Mouse (Mus musculus): Measurements from ENCODE around the gene Rassf10. TPM values are rescaled to one million over a fixed set of nuclear protein-coding genes. Genes with fewer than 3 reads are reported as not detected.

The Rassf10 gene
- polyA plus RNA-seq, 1 experiment from 2014 or later = 0.51 TPM

DNA sequence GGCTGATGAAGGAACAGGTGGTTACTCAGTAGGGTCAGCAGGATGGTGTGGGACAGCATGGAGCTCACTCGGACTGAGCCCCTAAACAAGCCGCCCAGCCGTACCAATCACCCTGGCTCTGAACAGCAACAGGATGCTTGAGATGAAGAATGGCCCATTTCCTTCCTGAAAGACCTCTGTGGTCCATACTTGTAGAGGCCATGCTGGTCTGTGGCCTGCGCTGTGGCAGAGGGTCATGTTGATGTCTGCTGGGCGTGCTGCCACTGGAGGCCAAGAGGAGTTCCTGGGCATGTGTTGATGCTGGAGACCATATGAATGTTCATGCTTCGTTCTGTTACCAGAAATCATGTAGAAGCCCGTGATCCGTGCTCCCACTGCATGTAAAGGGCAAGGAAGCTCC is 16.7 kb upstream of the Rassf10 start:
- DNase-seq (ENCODE audit: low spot score) = no peak
- H3K36me3 ChIP-seq = no peaks in the 10 kb centered on the region
- peaks cover 6% of the 10 kb centered on the region; the same call in 1 of the 2 replicates for H3K4me1 ChIP-seq (replicated peaks)
- H3K27ac ChIP-seq = no peak overlapping the region
- H3K27me3 ChIP-seq (ENCODE audit: insufficient read depth, poor library complexity, severe bottlenecking) = no peaks in the 10 kb centered on the region
- no peak overlapping the region for H3K4me3 ChIP-seq
- no peaks in the 10 kb centered on the region for H3K9me3 ChIP-seq
- 94% methylated on average over 8 of the region's 8 CpGs for WGBS

DNA sequence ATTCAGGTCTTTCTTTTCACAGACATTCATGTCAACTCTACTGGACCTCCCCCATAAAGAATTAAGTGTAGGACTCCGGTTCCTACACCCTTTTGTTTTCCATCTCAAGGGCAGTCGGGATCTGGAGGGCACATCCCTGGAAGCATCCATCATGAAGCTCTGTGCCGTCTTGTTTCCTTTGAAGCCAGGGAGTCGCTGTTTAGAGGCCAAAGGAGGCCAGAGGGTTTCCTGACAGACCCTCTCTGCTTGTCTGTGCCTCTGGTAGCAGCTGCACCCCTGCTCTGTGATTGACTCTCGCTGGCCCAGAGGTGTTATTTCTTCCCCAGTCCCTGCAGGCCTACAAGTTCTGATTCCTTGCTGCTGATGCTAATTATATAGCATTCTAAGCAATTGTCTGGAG is 14.8 kb upstream of the Rassf10 start:
- H3K36me3 ChIP-seq = no peaks in the 10 kb centered on the region

GRCm38 (mm10) chr7:112942567-112942966 is 11.2 kb upstream of the Rassf10 start:
- H3K27me3 ChIP-seq (ENCODE audit: insufficient read depth, poor library complexity, severe bottlenecking) = no peaks in the 10 kb centered on the region
- no peaks in the 10 kb centered on the region for H3K9me3 ChIP-seq
- 80% methylated on average over 5 of the region's 5 CpGs for whole genome bisulfite sequencing
- peaks cover 6% of the 10 kb centered on the region; the same call in 1 of the 2 replicates for H3K4me1 ChIP-seq (replicated peaks)
- DNase-seq (ENCODE audit: low spot score) = no peak
- no peak overlapping the region for H3K4me3 ChIP-seq
- no peaks in the 10 kb centered on the region for H3K36me3 ChIP-seq
- H3K27ac ChIP-seq = no peak overlapping the region

More for the DNA sequence above, 14.8 kb upstream of the Rassf10 start:
- peaks cover 6% of the 10 kb centered on the region; the same call in 1 of the 2 replicates for H3K4me1 ChIP-seq (replicated peaks)
- H3K4me3 ChIP-seq = no peak overlapping the region
- H3K9me3 ChIP-seq = no peaks in the 10 kb centered on the region
- no peaks in the 10 kb centered on the region for H3K27me3 ChIP-seq (ENCODE audit: insufficient read depth, poor library complexity, severe bottlenecking)
- WGBS = 37% methylated on average over 5 of the region's 5 CpGs
- DNase-seq (ENCODE audit: low spot score) = no peak
- H3K27ac ChIP-seq = no peak overlapping the region

GRCm38 (mm10) chr7:112943056-112943455 is 10.7 kb upstream of the Rassf10 start:
- Histone ChIP-seq H3K27ac (no peak overlapping the region), H3K4me1 (replicated peaks) (peaks cover 6% of the 10 kb centered on the region; the same call in 1 of the 2 replicates), H3K9me3 (no peaks in the 10 kb centered on the region), H3K36me3 (no peaks in the 10 kb centered on the region), H3K4me3 (no peak overlapping the region), H3K27me3 (ENCODE audit: insufficient read depth, poor library complexity, severe bottlenecking) (no peaks in the 10 kb centered on the region)
- DNase-seq (ENCODE audit: low spot score) = no peak
- 85% methylated on average over 1 of the region's 1 CpGs for WGBS

DNA sequence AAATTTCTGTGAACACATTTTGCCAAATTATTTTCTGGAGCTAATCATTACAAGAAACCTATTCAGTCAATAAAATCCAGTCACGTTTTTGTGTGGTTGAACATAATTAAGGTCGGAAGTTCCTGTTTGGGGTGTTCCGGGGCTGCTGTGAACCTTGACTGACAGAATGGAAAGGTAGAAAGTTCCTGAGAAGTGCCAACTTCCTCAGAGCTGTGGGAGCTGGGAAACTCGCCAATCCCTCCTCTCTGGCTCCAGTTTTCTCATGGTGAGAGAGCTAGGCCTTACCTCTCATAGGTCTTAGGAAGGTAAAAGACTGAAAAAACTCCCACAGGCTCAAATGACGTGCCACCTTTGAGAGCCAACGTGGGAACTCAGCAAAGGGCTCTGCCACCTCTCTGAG is 7.1 kb upstream of the Rassf10 start:
- no peaks in the 10 kb centered on the region for H3K27me3 ChIP-seq (ENCODE audit: insufficient read depth, poor library complexity, severe bottlenecking)
- WGBS = 71% methylated on average over 6 of the region's 6 CpGs
- peaks cover 6% of the 10 kb centered on the region; the same call in 1 of the 2 replicates for H3K4me1 ChIP-seq (replicated peaks)
- no peaks in the 10 kb centered on the region for H3K9me3 ChIP-seq
- H3K27ac ChIP-seq = no peak overlapping the region
- DNase-seq (ENCODE audit: low spot score) = no peak
- H3K36me3 ChIP-seq = no peaks in the 10 kb centered on the region
- no peak overlapping the region for H3K4me3 ChIP-seq

DNA sequence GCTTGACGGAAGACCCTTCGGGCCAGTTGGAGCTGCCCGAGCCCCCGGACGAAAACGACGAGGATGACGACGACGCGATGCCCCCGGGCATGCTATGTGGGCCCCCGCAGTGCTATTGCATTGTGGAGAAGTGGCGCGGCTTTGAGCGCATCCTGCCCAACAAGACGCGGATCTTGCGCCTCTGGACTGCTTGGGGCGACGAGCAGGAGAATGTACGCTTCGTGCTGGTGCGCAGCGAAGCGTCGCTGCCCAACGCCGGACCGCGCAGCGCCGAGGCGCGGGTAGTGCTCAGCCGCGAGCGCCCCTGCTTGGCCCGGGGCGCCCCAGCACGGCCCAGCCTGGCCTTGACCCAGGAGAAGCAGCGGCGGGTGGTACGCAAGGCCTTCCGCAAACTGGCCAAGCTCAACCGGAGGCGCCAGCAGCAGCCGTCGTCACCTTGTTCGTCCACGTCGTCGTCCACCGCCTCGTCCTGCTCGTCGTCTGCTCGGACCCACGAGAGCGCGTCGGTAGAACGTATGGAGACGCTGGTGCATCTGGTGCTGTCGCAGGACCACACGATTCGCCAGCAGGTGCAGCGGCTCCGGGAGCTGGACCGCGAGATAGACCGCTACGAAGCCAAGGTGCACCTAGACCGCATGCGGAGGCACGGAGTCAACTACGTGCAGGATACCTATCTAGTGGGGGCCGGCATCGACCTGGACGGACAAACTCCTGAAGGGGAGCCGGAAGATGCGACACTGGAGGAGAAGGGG is 765 bp downstream of the Rassf10 start:
- H3K4me3 ChIP-seq = peak overlapping the region; percentile 56
- H3K9me3 ChIP-seq = no peaks in the 10 kb centered on the region
- H3K27me3 ChIP-seq (ENCODE audit: insufficient read depth, poor library complexity, severe bottlenecking) = peaks cover 59% of the 10 kb centered on the region
- H3K4me1 ChIP-seq (replicated peaks) = peaks cover 35% of the 10 kb centered on the region
- WGBS = under 1% methylated on average over 82 of the region's 82 CpGs
- H3K36me3 ChIP-seq = no peaks in the 10 kb centered on the region
- peak overlapping the region; percentile 62 for H3K27ac ChIP-seq
- peak; percentile 55 for DNase-seq (ENCODE audit: low spot score)

GRCm38 (mm10) chr7:112955103-112955827 is 1.5 kb downstream of the Rassf10 start:
- Histone ChIP-seq H3K27me3 (ENCODE audit: insufficient read depth, poor library complexity, severe bottlenecking) (peaks cover 59% of the 10 kb centered on the region), H3K4me3 (peak overlapping the region; percentile 56), H3K4me1 (replicated peaks) (peaks cover 35% of the 10 kb centered on the region), H3K9me3 (no peaks in the 10 kb centered on the region), H3K36me3 (no peaks in the 10 kb centered on the region), H3K27ac (no peak overlapping the region; the same call in 1 of the 2 replicates)
- WGBS = 2% methylated on average over 40 of the region's 40 CpGs
- peak; percentile 58 for DNase-seq (ENCODE audit: low spot score)

- H3K4me3 ChIP-seq = no peak overlapping the region
- H3K36me3 ChIP-seq = no peaks in the 10 kb centered on the region
- WGBS = 42% methylated on average over 3 of the region's 3 CpGs
- peaks cover 35% of the 10 kb centered on the region for H3K4me1 ChIP-seq (replicated peaks)
- no peaks in the 10 kb centered on the region for H3K9me3 ChIP-seq
- no peak overlapping the region for H3K27ac ChIP-seq
- DNase-seq (ENCODE audit: low spot score) = no peak
- H3K27me3 ChIP-seq (ENCODE audit: insufficient read depth, poor library complexity, severe bottlenecking) = peaks cover 59% of the 10 kb centered on the region
Observed at GRCm38 (mm10) chr7:112955955-112956354, 2.2 kb downstream of the Rassf10 start.

- 61% methylated on average over 7 of the region's 7 CpGs for WGBS
- peaks cover 35% of the 10 kb centered on the region for H3K4me1 ChIP-seq (replicated peaks)
- H3K4me3 ChIP-seq = no peak overlapping the region
- no peaks in the 10 kb centered on the region for H3K36me3 ChIP-seq
- H3K27ac ChIP-seq = no peak overlapping the region
- H3K9me3 ChIP-seq = no peaks in the 10 kb centered on the region
- peaks cover 59% of the 10 kb centered on the region for H3K27me3 ChIP-seq (ENCODE audit: insufficient read depth, poor library complexity, severe bottlenecking)
- no peak for DNase-seq (ENCODE audit: low spot score)
Observed at GRCm38 (mm10) chr7:112956961-112957360, 3.2 kb downstream of the Rassf10 start.

DNA sequence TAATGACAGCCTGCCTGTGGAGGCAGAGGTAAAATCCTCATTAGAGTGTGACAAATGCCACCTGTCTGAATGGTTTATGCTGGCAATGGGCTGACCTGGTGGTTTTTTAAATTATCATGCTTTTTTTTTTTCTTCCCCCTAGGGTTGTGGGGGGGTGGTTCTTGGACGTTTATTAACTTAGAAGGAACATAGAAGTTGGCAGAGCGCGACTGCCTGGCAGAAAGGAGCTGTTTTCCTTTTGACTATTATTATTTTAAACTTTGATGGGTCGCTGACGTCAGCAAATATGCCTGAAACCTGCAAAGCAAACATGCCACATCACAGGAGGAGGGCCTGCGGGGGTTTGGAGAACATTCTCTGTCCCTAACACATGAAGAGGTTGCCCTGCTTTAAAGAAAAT is 3.9 kb downstream of the Rassf10 start:
- peaks cover 59% of the 10 kb centered on the region for H3K27me3 ChIP-seq (ENCODE audit: insufficient read depth, poor library complexity, severe bottlenecking)
- no peak overlapping the region for H3K4me3 ChIP-seq
- H3K36me3 ChIP-seq = no peaks in the 10 kb centered on the region
- no peak overlapping the region for H3K27ac ChIP-seq
- 46% methylated on average over 6 of the region's 6 CpGs for WGBS
- no peaks in the 10 kb centered on the region for H3K9me3 ChIP-seq
- peaks cover 35% of the 10 kb centered on the region for H3K4me1 ChIP-seq (replicated peaks)
- DNase-seq (ENCODE audit: low spot score) = no peak

- no peak for DNase-seq (ENCODE audit: low spot score)
- no peak overlapping the region for H3K27ac ChIP-seq
- no peak overlapping the region for H3K4me3 ChIP-seq
- no peaks in the 10 kb centered on the region for H3K36me3 ChIP-seq
- no peaks in the 10 kb centered on the region for H3K27me3 ChIP-seq (ENCODE audit: insufficient read depth, poor library complexity, severe bottlenecking)
- peaks cover 4% of the 10 kb centered on the region; the same call in 1 of the 2 replicates for H3K4me1 ChIP-seq (replicated peaks)
- H3K9me3 ChIP-seq = peaks cover 8% of the 10 kb centered on the region
- WGBS = 72% methylated on average over 6 of the region's 6 CpGs
Observed at GRCm38 (mm10) chr7:112966382-112966781, 12.6 kb downstream of the Rassf10 start.

DNA sequence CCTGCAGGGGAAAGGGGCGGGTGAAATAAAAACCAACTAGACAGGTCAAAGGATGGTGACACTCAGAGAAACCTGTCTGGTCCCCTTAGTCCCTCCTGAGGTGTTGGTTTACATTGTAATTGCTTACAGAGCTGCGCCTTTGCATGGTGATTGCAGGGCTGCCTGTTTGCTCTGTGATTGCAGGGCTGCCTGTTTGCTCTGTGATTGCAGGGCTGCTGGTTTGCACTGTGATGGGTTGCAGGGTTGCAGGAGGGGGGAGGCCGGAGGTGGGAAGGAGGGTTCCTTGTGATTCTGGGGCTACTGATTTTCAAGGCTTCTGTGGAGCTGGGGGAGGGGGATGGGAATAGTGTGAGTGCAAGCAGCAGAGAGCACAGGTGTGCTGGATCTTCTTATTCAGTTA is 13.0 kb downstream of the Rassf10 start:
- Histone ChIP-seq H3K27ac (peak overlapping the region; percentile 29; the same call in 1 of the 2 replicates), H3K4me3 (no peak overlapping the region), H3K4me1 (replicated peaks) (peaks cover 4% of the 10 kb centered on the region; the same call in 1 of the 2 replicates), H3K36me3 (no peaks in the 10 kb centered on the region), H3K9me3 (peaks cover 8% of the 10 kb centered on the region), H3K27me3 (ENCODE audit: insufficient read depth, poor library complexity, severe bottlenecking) (no peaks in the 10 kb centered on the region)
- DNase-seq (ENCODE audit: low spot score) = no peak
- WGBS = 45% methylated on average over 3 of the region's 3 CpGs

DNA sequence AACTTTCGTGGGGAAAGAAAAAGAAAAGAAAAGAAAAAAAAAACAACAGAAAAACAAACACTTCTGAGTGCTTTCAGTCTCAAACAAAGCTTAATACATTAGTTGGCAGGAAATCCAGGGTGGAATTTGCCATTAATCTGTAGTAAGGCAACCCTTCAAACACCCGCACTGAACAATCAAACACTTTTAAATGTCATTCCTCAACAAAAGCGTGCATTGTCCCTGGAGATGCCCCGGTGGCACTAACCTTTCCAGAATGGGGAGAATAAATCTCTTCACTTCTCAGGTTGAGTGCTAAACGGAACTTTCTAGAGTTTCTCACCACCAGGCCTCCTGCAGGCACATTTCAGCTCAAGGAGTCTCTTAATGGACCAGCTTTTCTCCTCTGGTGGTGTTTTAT is 29.6 kb downstream of the Rassf10 start:
- H3K27me3 ChIP-seq (ENCODE audit: insufficient read depth, poor library complexity, severe bottlenecking) = no peaks in the 10 kb centered on the region
- peaks cover 16% of the 10 kb centered on the region for H3K4me1 ChIP-seq (replicated peaks)
- H3K36me3 ChIP-seq = no peaks in the 10 kb centered on the region
- H3K27ac ChIP-seq = no peak overlapping the region
- WGBS = 49% methylated on average over 5 of the region's 5 CpGs
- no peak overlapping the region for H3K4me3 ChIP-seq
- no peak for DNase-seq (ENCODE audit: low spot score)
- H3K9me3 ChIP-seq = no peaks in the 10 kb centered on the region

Measured in hindbrain, embryonic 10.5 days (tissue).